ENCODE assay signal across 8 mouse cellular contexts in the genomic region with DNA sequence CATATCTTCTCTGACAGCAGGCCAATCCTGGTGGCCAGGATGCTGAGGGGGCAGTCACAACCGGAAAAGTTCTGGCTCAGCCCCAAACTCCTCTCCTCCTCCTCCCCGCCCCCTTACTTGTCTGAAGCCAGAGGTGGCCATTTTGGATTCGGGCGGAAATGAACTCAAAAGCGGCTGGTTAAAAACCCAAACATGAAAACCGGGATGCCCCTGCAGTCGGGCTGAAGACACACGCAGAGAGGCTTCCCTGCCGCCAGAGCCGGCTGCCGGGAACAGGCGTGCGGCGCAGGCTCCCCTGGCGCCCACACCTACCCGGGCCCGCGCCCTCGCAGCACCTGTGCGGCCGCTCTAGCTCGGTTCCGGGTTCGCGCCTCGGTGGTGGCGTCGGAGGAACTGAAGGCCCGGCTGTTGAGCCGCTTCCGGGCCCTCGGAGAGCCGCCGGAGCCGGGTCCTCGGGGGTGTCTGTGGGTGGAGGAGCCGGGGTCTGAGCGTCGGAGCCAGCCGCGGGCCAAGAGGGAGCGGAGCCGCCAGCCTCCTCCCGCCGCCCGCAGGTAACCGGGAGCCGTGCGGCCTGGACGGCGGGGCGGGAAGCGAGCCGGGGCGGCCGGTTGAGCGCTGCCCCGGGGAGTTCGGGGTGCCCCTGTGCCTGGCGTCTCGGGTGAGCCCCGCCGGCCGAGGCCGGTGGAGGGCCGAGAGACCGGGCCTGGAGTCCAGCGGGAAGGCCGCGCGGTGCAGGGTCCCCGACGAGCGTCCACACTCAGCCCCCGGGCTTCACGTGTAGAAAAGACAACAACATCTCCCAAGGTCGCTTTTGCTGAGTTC. TPM values are rescaled to one million over a fixed set of nuclear protein-coding genes. Genes with fewer than 3 reads are reported as not detected.
DNase-seq lines count a peak whose midpoint lies in the region; ATAC-seq and TF ChIP-seq lines count a peak whose summit lies in the region.

No protein-coding gene starts in this region.

- H3K4me3 ChIP-seq in C2C12 (ENCODE audit: insufficient read depth, poor library complexity, severe bottlenecking) (peak overlapping the region; percentile 71), myocyte (peak overlapping the region; percentile 54)
- H3K4me3 ChIP-seq in erythroblast, embryonic 14.5 days (replicated peaks): peak overlapping the region; percentile 92
- H3K4me3 ChIP-seq in heart, embryonic 11.5 days (ENCODE audit: low read depth, low read length): peak overlapping the region; percentile 99
- H3K4me3 ChIP-seq in kidney, embryonic 16.5 days (ENCODE audit: low read length): peak overlapping the region; percentile 79
- peak overlapping the region; percentile 99 for H3K4me3 ChIP-seq in liver, adult 2 months (ENCODE audit: insufficient read depth, low read depth, low read length)

- H3K9me3 ChIP-seq in erythroblast, embryonic 14.5 days (ENCODE audit: control insufficient read depth, low read length): no peaks in the 10 kb centered on the region
- H3K9me3 ChIP-seq in heart, embryonic 11.5 days (replicated peaks; ENCODE audit: control insufficient read depth, low read length): no peaks in the 10 kb centered on the region
- H3K9me3 ChIP-seq in kidney, embryonic 16.5 days (ENCODE audit: low read length): no peaks in the 10 kb centered on the region

- peak; percentile 98 for DNase-seq in brain, embryonic 14.5 days (ENCODE audit: low read depth)
- DNase-seq in liver, adult 2 months (ENCODE audit: extremely low read depth, low read depth, low spot score): peak; percentile 77
- peak; percentile 91 for DNase-seq in splenic B cell, adult 2 months (ENCODE audit: low read depth, low spot score)

- H3K4me2 ChIP-seq in heart, embryonic 11.5 days: peak overlapping the region; percentile 78
- peak overlapping the region; percentile 73 for H3K4me2 ChIP-seq in kidney, embryonic 16.5 days (replicated peaks; ENCODE audit: low read depth, low read length)
- peak overlapping the region; percentile 80 for H3K4me2 ChIP-seq in myocyte (ENCODE audit: low read depth)

- H3ac ChIP-seq in C2C12 (ENCODE audit: control insufficient read depth, insufficient read length, low read depth) (peak overlapping the region; percentile 88), myocyte (ENCODE audit: control insufficient read depth, insufficient read length) (peak overlapping the region; percentile 62)

- H3K9ac ChIP-seq in heart, embryonic 11.5 days (ENCODE audit: low read depth, low read length): peak overlapping the region; percentile 96
- H3K9ac ChIP-seq in kidney, embryonic 16.5 days (replicated peaks; ENCODE audit: low read length): peak overlapping the region; percentile 93
- H3K9ac ChIP-seq in liver, adult 2 months (ENCODE audit: low read depth, low read length): peak overlapping the region; percentile 96

- peaks cover 10% of the 10 kb centered on the region for H3K79me3 ChIP-seq in C2C12 (ENCODE audit: low read depth)

- peak; percentile 48; the same call in 1 of the 2 replicates for TF ChIP-seq POLR2A in brain, embryonic 14.5 days (IDR thresholded peaks at IDR 0.05; ENCODE audit: borderline replicate concordance, extremely low read depth, insufficient read depth, insufficient read length, poor library complexity, severe bottlenecking)
- 0 out of 2 replicates have a peak, but pooled peaks have one; percentile 33 for TF ChIP-seq POLR2A in liver, adult 2 months (IDR thresholded peaks at IDR 0.05; ENCODE audit: extremely low read depth, insufficient read depth, low read length)
- peak; percentile 8 for TF ChIP-seq POLR2A in myocyte (IDR thresholded peaks at IDR 0.05; ENCODE audit: insufficient read length, low read depth)

- peaks cover 35% of the 10 kb centered on the region for H3K4me1 ChIP-seq in erythroblast, embryonic 14.5 days (ENCODE audit: control insufficient read depth)
- H3K4me1 ChIP-seq in heart, embryonic 11.5 days (ENCODE audit: control insufficient read depth, insufficient read depth, low read length): peaks cover 6% of the 10 kb centered on the region
- peaks cover 15% of the 10 kb centered on the region for H3K4me1 ChIP-seq in kidney, embryonic 16.5 days (ENCODE audit: insufficient read depth, low read length)
- H3K4me1 ChIP-seq in liver, adult 2 months (ENCODE audit: control insufficient read depth, insufficient read depth, low read length): peaks cover 8% of the 10 kb centered on the region

- peaks cover 29% of the 10 kb centered on the region for H3K79me2 ChIP-seq in C2C12 (ENCODE audit: control insufficient read depth, insufficient read depth)
- H3K79me2 ChIP-seq in liver, adult 2 months (ENCODE audit: control insufficient read depth, insufficient read depth, low read length): peaks cover 18% of the 10 kb centered on the region
- peaks cover 7% of the 10 kb centered on the region for H3K79me2 ChIP-seq in myocyte (ENCODE audit: control insufficient read depth, insufficient read depth)

- peak; percentile 94 for ATAC-seq in heart, embryonic 11.5 days (replicated peaks; ENCODE audit: insufficient number of reproducible peaks, low FRiP score, low TSS enrichment)
- ATAC-seq in kidney, embryonic 16.5 days (ENCODE audit: low FRiP score, low TSS enrichment): peak; percentile 95

- H3K27ac ChIP-seq in heart, embryonic 11.5 days (ENCODE audit: low read depth, low read length): peak overlapping the region; percentile 75
- H3K27ac ChIP-seq in kidney, embryonic 16.5 days (ENCODE audit: low read length): peak overlapping the region; percentile 79
- peak overlapping the region; percentile 96 for H3K27ac ChIP-seq in liver, adult 2 months (replicated peaks; ENCODE audit: insufficient read depth, low read depth, low read length)

- H3K27me3 ChIP-seq in C2C12 (ENCODE audit: control insufficient read depth, insufficient read depth, insufficient read length) (no peaks in the 10 kb centered on the region), myocyte (ENCODE audit: control insufficient read depth, insufficient read depth, insufficient read length) (no peaks in the 10 kb centered on the region)
- H3K27me3 ChIP-seq in erythroblast, embryonic 14.5 days (ENCODE audit: control insufficient read depth): no peaks in the 10 kb centered on the region
- H3K27me3 ChIP-seq in heart, embryonic 11.5 days (ENCODE audit: control insufficient read depth, insufficient read depth, low read length): no peaks in the 10 kb centered on the region
- no peaks in the 10 kb centered on the region for H3K27me3 ChIP-seq in kidney, embryonic 16.5 days (ENCODE audit: insufficient read depth, low read length)
- H3K27me3 ChIP-seq in liver, adult 2 months (ENCODE audit: control insufficient read depth, insufficient read depth, low read length): no peaks in the 10 kb centered on the region
- no peaks in the 10 kb centered on the region for H3K27me3 ChIP-seq in splenic B cell, adult 2 months (ENCODE audit: control insufficient read depth, insufficient read depth, low read length, poor library complexity, severe bottlenecking)

- WGBS in heart, embryonic 11.5 days (ENCODE audit: insufficient replicate concordance): under 1% methylated on average over 77 of the region's 77 CpGs
- WGBS in kidney, embryonic 16.5 days: under 1% methylated on average over 71 of the region's 77 CpGs
- under 1% methylated on average over 77 of the region's 77 CpGs for WGBS in liver, adult 2 months

- H3K36me3 ChIP-seq in C2C12 (ENCODE audit: control insufficient read depth, insufficient read depth): peaks cover 16% of the 10 kb centered on the region
- H3K36me3 ChIP-seq in erythroblast, embryonic 14.5 days (ENCODE audit: control insufficient read depth): peaks cover 26% of the 10 kb centered on the region
- H3K36me3 ChIP-seq in heart, embryonic 11.5 days (ENCODE audit: control insufficient read depth, insufficient read depth, low read length): peaks cover 3% of the 10 kb centered on the region; the same call in 1 of the 2 replicates
- peaks cover 16% of the 10 kb centered on the region; the same call in 1 of the 2 replicates for H3K36me3 ChIP-seq in kidney, embryonic 16.5 days (ENCODE audit: insufficient read depth, low read length)
- H3K36me3 ChIP-seq in liver, adult 2 months (ENCODE audit: control insufficient read depth, insufficient read depth, low read length): peaks cover 16% of the 10 kb centered on the region
- H3K36me3 ChIP-seq in myocyte (ENCODE audit: control insufficient read depth, insufficient read depth): peaks cover 8% of the 10 kb centered on the region
- peaks cover 3% of the 10 kb centered on the region; the same call in 1 of the 2 replicates for H3K36me3 ChIP-seq in splenic B cell, adult 2 months (ENCODE audit: control insufficient read depth, insufficient read depth, low read length, poor library complexity, severe bottlenecking)

- no peak for TF ChIP-seq CTCF in C2C12 (IDR thresholded peaks at IDR 0.05; ENCODE audit: control insufficient read depth, insufficient read depth, insufficient read length)
- TF ChIP-seq CTCF in brain, embryonic 14.5 days (IDR thresholded peaks at IDR 0.05; ENCODE audit: borderline replicate concordance, extremely low read depth, insufficient read depth, insufficient read length): no peak
- TF ChIP-seq CTCF in liver, adult 2 months (IDR thresholded peaks at IDR 0.05; ENCODE audit: low read depth, low read length): no peak

TF ChIP-seq in C2C12, 6 proteins besides CTCF, POLR2A, EP300 and RAD21 (continues in another document):
- TF ChIP-seq USF1 (IDR thresholded peaks at IDR 0.05; ENCODE audit: low read depth) (no peak), MYOG (IDR thresholded peaks at IDR 0.05; ENCODE audit: control insufficient read depth, extremely low read depth, insufficient read length) (no peak), FOSL1 (IDR thresholded peaks at IDR 0.05; ENCODE audit: insufficient read depth, low read length, poor library complexity, severe bottlenecking) (no peak), MYOD1 (IDR thresholded peaks at IDR 0.05; ENCODE audit: control insufficient read depth, insufficient read length, low read depth) (no peak), CEBPB (IDR thresholded peaks at IDR 0.05; ENCODE audit: low read depth) (no peak)

TF ChIP-seq in myocyte, 11 proteins besides CTCF, POLR2A, EP300 and RAD21:
- TF ChIP-seq MYOG (IDR thresholded peaks at IDR 0.05; ENCODE audit: control insufficient read depth in 1 of 3, insufficient read depth in 1 of 3, insufficient read length in 2 of 3, low read depth in 2 of 3): peak in 2 of 3 experiments; percentile 69 to 79
- TF ChIP-seq TCF3 (IDR thresholded peaks at IDR 0.05; ENCODE audit: insufficient read length, low read depth): no peak
- TF ChIP-seq REST (IDR thresholded peaks at IDR 0.05; ENCODE audit: insufficient read depth, insufficient read length): no peak
- peak in 2 of 3 experiments; percentile 20 to 58 for TF ChIP-seq MYOD1 (IDR thresholded peaks at IDR 0.05; ENCODE audit: control insufficient read depth in 1 of 3, insufficient read length in 2 of 3, low read depth in 2 of 3)

RNA-seq across cellular contexts. Expression of a gene that starts 0.9 kb away (rescaled TPM):
- polyA plus RNA-seq in C2C12 (2012; fragmentation: generic; extraction: Trizol): 4.4 TPM
- polyA plus RNA-seq in brain, embryonic 14.5 days (2012; rRNA removed): 17.2 and 18.2 TPM in 2 replicates
- 0.22 and 0.31 TPM in 2 replicates for polyA plus RNA-seq in erythroblast, embryonic 14.5 days (2012)
- polyA plus RNA-seq in heart, embryonic 11.5 days (2014; fragmentation: Nextera tagmentation; extraction: Ambion mirVana): 11.9 and 14.0 TPM in 2 replicates
- polyA plus RNA-seq in kidney, embryonic 16.5 days (2015; fragmentation: Nextera tagmentation; extraction: Ambion mirVana): 17.3 and 18.7 TPM in 2 replicates
- total RNA-seq in liver, adult 2 months (2014; rRNA removed): 8.8 and 9.6 TPM in 2 replicates
- 6.1 and 7.0 TPM in 2 replicates for polyA plus RNA-seq in liver, adult 2 months (2012; rRNA removed)
- 3.9 TPM for polyA plus RNA-seq in myocyte (2012; fragmentation: generic; extraction: Trizol)

Comparison
In these comparisons a context has a peak if more than half of its experiments do, and no peak if none do; other contexts are left out.
1. Peak in every context shown above with its lines: DNase-seq, ATAC-seq, H3K4me3 ChIP-seq and H3K27ac ChIP-seq.